Mouse (Mus musculus) kidney, postnatal 4 days (tissue): Measurements from ENCODE around the gene Chuk.

ENCODE experiments used
- DNase-seq, 2 experiments: peaks; one replicate each; pipeline ENCODE4 v3.0.0; 2021; ENCODE audit warnings: mixed read lengths in 2 of 2

The Chuk gene

DNA sequence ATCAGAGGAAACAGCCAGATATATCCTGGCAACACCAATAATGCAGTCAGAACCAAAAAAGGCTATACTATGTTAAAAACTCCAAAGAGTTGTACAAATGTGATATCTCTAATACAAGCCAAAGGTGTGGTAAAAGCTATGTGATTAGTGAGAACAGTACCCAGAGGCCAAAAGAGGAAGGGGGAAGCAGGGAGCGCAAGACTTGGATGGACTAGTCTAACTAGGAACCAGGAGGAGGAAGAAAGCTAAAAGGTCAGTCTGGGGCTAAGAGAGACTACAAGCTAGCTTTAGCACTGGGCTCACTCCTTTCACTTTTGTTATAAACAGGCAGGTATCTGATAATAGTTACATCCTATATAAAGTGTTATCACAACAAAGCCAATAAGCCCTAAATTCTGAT is 2.9 kb downstream of the Chuk start:
- DNase-seq = no peak

DNA sequence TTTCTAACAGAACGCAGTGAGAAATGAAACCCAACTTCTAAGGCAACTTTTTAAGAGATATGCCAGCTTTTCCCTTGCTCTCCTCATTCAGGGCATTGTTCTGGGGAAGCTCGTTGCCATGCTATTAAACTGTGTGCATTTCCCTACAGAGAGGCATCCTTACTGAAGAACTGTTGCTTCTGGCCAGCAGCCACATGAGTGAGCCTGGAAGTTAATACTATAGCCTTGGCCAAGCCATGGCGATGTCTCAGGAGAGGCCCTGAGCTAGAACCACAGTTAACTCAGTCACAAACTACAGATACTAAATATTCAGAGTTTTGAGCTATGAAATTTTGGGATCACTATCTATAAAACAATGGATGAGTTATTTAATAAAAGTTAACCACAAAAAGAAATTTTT is 4.3 kb downstream of the Chuk start:
- no peak for DNase-seq

DNA sequence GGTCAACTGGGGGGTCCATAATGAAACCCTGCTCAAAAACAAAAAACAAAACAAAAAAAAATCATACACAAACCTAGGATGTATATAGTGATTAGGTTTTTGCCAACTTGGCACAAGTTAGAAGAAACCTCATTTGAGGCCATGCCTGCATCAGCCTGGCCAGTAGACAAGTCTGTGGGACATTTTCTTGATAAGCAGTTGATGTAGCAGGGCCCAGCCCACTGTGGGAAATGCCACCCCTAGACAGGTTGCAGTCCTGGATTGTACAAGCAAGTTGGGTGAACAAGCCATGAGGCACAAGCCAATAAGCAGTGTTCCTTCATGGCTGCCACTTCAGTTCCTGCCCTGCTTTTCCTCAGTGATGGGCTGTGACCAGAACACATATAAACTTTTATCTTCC is 6.4 kb downstream of the Chuk start:
- no peak for DNase-seq

DNA sequence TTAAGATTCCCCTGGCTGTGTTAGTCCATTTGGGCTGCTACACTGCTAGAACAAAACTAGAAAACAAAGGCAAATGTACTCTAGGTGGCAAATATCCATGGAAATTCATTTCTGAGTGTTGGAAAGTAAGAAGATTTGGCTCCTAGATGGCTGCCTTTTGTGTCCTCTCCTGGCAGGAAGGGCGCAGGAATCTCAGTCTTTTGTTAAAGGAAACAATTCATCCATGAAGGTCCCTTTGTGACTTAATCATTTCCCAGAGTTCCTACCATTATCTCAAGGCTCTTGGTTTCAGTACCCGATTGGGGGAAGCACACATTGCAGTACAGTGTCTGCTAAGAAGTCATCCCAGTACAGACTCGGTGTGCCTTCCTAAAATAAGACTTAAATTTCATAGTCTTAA is 21.0 kb downstream of the Chuk start:
- no peak for DNase-seq

DNA sequence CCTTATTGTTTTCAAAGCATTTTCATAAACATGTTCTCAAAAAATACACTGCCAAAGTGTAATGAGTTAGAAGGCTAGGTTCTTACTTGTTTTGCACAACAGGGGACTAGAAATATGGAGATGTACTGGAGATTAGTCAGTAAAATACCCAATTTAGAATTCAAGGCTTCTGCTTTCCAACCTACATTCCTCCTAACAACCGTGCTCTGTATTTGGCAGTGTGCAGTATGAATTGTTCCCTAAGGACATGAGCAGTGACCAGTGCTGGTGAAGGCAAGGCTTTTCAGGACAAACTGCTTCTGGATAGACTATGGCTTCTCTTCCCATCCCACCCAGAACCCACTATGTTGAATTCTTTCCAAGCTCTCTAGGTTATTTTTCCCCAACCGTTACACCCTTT is 26.4 kb downstream of the Chuk start:
- no peak for DNase-seq

DNA sequence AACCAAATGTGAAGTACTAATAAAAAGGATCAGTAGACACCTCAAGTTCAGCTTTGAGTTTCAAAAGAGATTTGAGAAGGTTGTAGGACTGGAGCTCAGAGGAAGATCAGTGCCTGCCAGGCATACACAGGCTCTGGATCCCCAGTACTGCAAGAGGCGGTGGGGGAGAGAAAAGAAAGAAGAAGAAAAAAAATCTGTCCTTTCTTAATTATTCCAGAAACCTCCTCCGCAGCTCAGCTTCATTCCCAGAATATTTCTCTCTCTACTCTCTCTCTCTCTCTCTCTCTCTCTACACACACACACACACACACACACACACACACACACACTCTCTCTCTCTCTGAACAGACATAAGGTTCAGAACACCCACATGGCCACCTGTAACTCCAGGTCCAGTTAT is 27.3 kb downstream of the Chuk start:
- DNase-seq = no peak

DNA sequence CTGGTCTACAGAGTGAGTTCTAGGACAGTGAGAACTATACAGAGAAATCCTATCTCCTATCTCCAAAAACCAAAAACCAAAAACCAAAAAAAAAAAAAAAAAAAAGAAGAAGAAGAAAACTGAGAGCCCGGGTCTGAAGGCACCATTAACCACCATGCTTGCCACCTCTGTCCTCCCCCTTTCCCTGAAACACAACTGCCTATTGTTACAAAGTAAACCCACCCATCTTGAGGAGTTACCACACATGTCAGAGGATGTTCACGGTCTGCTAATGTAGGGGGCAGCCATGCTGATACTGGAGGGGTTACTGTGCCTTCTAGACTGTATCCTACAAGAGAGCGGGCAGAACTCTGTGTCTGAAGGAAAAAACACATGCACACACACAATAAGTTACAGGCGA is 30.3 kb downstream of the Chuk start:
- DNase-seq = no peak

DNA sequence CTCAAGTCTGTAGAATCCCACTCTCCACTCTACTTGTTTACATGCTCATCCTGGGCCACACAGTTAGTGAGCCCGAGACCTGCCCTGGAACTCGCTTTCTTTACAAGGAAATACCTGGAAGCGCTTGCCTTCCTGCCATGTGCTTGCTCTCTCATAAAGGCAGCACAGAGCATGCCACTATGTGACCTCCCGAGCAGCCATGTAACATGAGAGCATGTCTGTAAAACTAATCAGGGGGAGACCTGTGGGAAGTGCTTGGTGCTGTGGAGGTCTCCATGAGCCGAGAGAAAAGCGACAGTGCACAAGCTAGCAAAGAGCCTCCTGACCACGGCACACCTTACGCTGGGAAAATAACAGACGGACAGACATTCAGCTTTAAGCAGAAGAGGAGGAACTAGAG is 30.8 kb downstream of the Chuk start:
- no peak for DNase-seq

DNA sequence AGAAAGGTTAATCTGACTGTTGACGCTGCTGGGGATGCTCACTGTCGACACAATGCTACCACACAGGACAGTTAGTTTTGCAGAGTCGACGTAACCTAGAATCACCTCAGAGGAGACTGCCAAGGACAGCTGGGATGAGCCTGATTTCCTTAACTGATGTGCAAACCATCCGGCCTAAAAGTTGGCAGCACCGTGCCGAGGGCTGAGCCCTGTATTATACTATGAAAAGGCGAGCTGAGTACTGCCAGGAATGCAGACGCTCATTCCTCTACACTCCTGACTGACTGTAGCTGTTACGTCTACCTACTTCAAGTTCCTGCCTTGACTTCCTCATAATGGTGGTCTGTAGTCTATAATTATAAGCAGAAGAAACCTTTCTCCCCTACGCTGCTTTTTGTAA is 32.3 kb downstream of the Chuk start:
- no peak for DNase-seq

DNA sequence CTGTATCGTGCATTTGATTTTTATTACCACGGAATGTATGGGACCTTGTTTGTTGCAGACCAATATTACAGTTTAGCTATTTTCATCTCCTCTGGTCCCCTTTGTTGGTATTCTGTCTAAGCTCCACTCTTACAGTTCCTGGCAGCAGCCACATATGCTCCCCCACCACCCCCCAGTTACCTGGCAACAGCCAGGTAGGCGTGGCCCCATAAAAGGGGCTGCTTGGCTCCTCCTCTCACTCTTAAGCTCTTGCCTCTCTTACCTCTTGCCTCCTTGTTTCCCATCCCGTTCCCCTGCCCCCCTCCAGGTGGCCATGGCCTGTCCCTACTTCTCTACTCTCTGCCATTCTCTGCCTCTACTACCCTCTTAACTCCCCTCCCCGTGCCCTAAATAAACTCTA is 36.1 kb downstream of the Chuk start:
- no peak for DNase-seq

DNA sequence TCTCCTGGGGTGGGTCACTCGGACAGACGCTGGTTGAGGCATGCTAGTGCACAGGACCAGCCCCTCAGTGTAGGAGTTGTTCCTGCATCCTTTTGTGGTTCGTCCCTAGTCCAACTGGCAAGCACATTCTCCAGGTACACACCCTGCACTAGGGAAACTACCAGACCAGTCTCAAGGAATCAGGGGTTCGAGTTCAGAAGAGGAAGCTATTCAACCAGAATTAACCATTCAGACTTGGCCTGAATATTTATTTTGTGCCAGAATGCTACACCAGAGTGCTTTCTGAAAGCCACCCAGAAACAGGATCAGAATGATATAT is 37.4 kb downstream of the Chuk start:
- DNase-seq = no peak

DNA sequence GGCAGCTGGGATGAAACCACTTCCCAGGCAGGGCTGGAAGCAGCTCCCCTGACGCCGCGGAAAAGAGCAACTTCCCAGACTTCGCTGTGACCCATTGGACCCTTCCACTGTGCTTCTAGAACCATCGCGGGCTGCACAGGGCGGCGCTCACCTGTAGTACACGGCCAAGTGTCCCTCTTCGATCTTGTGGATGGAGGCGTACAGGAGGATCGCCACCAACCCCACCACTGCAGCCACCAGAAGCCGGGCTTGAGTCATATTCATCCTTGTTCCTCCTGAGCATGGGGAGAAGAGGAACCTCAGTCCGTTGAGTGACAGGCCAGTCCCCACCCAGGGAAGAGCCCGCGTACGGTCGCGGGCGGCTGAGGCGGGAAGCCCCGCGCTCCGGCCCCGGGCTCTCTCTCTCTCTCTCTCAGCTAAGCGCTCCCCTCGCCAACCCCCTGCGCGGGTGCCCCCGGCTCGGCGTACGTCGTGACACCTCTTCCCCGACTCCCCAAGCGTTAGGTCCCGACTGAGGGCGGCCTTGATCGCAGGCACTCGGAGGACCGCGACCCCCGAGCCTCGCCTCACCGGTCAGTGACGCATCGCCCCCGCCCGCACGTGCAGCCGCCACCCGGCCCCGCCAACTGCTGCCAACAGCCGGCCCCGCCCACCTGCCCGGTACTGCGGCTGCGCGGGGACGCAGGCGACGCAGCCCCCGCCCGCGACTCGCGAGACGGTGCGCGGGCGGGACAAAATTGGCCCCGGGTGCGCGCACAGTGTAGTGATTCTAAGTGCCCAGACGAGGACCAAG is 38.0 kb downstream of the Chuk start, which contains the start of gene Erlin1:
Gene Erlin1, minus strand, starts transcription at position 665 of the 793 bp plus-strand sequence.
- peak; percentile 94 to 96 for DNase-seq

DNA sequence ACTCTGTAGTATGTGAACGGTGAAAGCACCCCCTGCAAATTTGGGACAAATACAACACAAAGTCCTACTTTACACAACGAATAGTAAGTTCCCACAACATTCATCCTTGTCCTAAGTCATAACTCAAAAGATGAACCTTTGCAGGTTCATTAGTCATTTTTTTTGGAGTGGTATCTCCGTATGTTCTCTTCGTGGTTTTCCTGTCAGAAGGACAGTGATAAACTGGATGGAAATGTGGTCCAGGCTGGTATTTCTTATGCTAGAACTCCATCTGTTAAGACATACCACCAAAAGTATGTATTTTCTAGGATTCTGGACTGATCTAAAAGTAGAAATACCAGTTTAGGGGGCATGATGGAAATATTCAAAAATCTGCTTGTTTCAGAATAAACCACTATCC is 39.0 kb downstream of the Chuk start:
- DNase-seq = no peak

DNA sequence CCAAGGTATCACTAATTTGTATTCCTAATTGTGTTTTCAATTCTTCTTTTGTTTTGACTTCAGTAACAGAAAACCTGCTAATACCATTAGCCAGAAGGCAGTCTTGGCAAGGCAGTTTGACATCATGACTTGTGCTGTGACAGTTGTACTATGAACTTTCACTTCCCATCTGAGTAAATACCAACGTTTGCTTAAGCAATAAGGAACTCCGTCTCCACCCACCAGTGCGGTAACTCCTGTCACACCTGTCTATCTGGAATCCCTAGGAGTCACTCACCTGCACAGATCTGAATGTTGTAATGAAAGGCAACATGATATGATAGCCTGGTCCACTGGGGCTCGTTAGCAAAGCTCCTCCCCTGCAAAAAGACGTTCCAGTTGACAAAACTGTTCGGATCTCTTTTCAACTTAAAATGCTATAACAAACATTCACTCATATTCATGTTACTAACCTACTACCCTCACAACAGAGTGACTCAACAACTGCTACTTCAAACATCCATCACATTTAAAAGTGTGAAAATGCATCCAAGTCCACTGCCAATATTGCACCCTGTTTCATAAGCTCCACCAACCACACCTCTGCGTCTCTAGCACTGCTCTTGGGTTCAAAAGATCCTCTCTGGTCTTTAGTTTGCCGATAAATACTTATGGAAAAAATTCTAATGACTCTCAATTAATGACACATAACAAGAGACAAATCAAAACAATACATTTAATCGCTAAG is 39.8 kb downstream of the Chuk start:
- no peak for DNase-seq

DNA sequence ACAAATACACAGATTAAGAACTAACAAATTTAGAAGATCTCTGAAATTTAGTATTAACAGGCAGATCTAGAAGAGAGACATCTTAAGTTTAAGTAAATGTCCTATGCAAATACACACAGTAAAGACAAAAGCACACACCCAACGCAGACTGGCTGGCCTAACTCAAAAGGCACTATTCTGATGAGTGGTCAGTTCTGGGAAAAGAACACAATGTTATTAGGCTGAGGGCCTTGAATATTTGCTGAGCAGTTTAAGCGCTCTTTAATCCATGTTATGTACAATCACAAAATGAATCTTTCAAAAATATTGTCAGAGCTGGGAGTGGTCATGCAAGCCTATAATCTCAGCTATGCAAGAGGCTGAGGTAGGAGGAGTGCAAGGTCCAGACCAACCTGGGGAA is 42.5 kb downstream of the Chuk start:
- DNase-seq = no peak

DNA sequence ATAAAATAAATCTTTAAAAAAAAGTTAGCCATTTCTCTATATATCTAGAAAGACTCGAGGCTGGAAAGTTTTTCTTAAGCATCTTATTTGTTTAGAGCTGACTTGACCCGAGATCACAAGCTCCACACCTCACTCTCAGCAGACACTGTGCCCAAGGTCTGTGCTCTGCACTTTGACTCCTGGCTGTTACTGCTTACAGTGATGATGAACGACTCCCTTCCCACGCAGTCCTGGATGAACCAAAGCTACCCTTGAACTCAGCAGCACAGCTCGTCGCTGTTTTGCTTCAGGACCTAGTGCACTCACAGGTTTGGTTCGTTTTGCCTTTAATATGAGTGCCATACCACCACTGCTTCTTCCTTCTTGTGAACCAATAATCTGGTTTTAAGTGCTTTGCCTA is 43.5 kb downstream of the Chuk start:
- peak in 1 of 2 experiments; percentile 14 for DNase-seq

DNA sequence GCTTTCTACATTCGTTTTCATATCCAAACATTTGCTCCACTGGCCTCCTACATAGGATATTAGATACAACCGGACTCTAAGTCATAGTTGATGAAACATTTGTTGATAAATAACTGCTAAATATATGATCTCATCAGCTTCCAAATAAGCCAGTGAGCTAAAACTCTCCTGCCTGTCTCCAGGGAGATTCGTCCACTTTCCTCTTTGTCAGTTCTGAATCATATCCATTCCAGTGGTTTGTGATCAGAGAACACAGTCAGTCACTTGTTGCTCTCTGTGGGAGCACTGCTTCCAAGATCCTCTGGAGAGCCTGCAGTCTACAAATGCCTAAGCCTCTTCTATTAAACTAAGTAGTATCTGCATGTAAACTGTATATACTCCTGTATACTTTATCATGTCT is 47.1 kb downstream of the Chuk start:
- DNase-seq = no peak

DNA sequence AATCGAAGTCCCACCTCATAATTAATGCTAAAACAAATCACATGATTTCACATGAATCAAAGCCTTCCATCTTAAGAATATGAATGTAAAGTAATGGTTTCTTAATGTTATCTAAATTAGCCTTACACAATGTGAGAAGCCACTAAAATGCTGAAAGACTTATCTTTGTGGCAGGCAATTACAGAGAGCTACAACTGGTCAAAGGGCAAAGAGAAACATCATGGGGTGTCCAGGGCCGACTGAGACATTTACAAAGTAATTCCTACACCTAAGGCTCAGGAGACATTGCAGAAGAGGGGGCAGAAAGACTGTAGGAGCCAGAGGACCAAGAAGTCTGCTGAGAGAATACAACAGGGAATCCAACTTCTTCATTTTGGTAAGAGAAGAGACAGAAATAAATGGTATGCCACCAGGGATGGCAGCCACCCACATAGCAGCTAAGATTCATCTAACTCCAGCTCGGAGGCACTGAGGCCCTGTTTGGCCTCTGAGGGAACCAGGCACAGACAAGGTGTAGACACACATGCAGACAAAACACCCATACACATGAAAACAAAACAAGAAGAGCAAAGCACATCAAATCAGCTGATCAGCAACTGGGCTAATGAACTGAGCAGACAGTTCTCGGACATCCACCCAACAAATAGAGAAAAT is 52.0 kb downstream of the Chuk start:
- DNase-seq = no peak

DNA sequence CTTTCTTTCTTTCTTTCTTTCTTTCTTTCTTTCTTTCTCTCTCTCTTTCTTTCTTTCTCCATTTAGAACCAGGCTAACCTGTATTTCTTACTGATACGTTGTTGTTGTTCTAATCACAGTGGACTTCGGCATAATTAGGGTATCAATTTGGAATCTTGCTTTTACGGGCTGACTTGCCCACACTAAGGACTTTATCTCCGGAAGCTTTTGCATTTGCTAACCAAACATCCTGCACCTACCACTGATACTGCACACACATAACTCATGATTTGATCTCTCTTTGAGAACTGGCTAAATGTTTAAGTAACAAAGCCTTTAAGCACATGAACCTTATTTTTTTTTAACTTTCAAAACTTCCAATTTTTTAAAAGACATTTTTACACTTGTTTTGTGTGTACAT is 56.9 kb downstream of the Chuk start:
- no peak for DNase-seq

DNA sequence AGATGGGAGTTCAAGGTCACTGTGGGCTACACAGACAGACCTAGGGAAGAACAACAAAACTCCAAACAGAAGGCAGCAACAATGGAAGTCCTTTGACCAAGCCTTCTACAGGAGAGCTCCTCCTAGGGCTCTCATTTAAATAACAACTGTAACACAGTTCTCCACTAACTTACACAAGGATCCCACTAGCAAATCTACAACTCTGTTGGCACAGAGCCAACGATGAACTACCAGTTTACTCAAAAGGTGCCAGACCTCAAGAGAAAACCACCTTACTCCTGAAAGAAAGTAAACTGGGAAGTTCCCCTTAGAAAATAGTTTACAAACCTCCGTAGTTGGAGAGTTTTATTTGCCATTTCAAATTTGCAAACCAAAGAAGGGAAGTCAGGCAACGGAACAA is 58.0 kb downstream of the Chuk start:
- DNase-seq = no peak

DNA sequence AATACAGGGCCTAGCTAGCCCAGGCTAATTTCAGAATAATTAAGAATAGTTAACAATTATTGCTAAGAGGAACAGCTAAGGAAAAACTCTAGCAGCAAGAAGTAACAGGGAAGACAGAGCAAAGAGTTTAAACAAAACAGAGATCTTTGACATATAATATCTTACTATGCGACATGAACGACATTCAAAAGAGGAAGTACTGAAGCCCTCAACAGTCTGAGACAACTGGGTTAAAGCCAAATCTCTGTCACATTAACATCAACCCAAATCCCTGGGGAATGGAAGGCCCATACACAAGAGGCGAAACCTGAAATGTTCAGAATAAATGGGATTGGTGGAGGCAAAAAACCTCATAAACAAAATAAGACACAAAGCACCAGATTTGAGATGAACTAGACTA is 61.4 kb downstream of the Chuk start:
- no peak for DNase-seq

DNA sequence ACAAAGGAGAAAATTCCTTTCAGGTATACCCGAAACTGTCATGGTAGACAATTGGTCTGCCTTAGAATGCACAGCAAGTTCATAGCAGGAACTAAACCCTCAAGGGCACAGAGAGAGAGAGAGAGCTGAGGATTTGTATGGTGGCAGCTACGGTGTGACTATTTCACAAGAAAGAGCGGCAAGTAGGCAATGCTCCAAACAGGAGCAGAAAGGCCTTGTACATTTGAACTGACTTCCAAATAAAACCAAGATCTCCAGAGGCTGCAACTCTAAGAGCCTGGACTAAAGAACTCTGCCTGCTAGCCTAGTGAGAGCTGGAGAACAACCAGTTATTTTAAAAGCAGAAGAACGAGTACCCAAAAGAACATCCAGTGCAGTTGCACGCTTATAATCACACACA is 65.2 kb downstream of the Chuk start:
- DNase-seq = no peak

DNA sequence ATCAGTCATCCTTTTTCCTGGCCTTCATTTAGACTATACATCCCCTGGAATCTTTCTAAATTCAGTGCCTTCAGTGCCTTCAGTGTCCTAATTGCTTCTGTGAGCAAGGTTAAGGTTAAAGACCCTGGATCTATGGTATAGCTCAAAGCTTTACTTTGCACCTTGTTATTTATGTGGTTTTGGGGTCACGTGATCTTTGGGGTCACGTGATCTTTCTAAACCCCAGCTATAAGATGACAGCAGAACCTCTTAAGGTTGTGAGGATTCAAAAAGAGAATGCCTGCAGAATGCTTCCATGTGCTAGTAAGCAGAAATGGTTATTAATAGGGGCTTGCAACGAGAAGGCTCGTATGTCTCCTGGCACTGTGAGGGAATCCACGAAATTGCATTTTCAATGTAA is 73.9 kb downstream of the Chuk start:
- DNase-seq = no peak

DNA sequence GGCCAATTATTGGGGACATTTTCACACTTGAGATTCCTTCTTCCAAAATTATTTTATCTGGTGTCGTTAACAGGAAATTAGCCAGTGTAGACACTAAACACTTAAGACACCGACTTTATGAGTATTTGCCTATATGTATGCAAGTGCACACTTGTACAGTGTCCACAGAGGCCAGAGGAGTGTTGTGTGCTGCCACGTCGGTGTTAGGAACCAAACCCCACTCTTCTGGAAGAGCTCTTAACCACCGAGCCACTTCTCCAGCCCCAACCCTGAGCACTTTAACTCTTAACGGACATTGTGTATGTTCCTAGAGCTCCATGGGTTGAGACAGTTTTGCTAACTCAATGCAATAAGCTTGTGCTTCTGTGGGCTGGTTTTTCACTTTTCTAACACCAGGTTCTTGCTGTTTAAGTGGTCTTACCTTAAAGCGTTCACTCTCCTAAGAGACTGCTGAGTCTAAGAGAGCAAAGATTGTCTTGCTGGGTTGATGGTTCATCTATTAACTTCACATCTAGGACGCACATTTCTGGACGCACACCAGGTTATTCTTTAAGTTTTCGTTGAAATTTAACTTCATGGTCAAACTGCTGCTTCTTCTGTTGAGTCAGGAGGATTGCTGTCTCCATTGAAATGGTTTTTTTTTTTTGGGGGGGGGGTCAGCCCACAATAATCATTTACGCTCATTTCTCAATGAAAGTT is 75.1 kb downstream of the Chuk start:
- no peak for DNase-seq
